Mouse (Mus musculus) left cerebral cortex, postnatal 25 days (tissue): ENCODE measurements at regions not wholly inside any gene's neighbourhood (a gene's known extent, or its start where the extent isn't known, plus 50 kb on each side); places are given as distances from the start of the nearest gene placed in this dataset.

Source experiments
- DNase-seq, 2 experiments: peaks; one replicate each; pipeline ENCODE4 v3.0.0; 2022; ENCODE audit warnings: low spot score in 2 of 2, mixed read lengths in 1 of 2
- intact Hi-C: fragments of 180-260 bp; cut with DNase I; formaldehyde crosslinking; loops from one replicate; pipeline ENCODE4 v1.15.1; 2025

- DNase-seq, result no peak
- intact Hi-C loops, result no loop called here
These were observed 63.7 kb downstream of the Nkx2-1 start for GRCm38 (mm10) chr12:56472856-56473647.

DNA sequence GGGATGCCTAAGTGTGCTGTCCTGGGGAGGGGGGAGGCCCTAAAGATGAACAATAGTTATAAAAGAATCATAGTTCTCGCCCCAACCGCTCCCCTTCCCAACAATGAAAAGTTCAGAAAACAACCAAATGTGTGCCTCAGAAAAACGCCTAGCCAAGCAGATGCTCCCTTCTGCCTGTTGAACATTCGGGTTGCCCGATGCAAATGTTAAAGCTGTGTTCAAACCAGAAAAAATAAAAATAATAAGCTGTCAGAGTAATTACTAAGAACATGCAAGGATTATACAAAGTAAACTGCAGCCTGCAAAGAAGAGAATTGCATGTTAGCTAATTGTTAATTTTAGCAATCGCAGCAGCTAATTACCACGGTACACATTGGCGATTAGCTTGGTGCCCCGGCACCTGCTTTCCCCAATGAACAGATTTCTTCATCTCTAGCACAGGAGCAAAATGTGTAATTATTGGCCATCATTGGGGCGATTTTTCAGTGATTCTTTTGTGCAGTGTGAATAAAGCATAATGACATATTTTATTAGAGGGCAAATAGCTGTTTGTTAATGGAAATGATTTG is 65.7 kb downstream of the Nkx2-1 start:
- no peak for DNase-seq
- intact Hi-C loops, result no loop called here

DNA sequence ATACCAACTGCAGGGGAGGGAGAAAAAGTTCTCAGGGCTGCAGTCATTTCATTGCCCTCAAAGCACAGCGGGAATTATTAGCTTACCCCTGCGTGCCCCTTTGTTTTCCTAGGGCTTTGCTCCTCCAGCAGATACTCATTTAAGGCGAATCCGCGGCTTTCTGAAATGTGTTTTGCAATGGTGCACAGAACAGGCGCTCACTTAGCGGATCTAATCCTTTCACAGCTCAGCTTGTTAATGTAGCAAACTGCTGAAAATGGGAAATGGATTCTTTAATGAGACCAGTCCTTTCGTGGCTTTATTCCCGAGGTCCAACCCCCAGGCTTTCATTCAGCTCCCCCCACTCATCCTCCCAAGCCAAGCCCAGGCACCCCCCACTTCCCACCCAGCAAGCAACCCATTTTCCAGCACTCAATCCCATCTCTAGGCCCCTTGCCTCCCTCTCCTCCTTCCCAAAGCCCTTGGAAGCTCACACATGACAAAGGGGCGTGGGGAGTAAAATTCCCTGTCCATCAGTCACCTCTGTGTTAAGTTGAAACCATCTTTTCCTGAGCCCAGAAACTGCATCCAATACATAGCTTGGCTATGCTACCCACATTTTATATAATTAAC is 77.1 kb downstream of the Nkx2-1 start:
- intact Hi-C loops, result loop anchor here (5.0 to 10.0 kb wide), 2 partner anchors 63 to 1075 kb away; no protein-coding TSS in a partner anchor
- no peak for DNase-seq

GRCm38 (mm10) chr12:56458665-56459507 is 77.8 kb downstream of the Nkx2-1 start:
- intact Hi-C loops, result loop anchor here (5.0 to 10.0 kb wide), 2 partner anchors 63 to 1076 kb away; no protein-coding TSS in a partner anchor
- no peak for DNase-seq

DNA sequence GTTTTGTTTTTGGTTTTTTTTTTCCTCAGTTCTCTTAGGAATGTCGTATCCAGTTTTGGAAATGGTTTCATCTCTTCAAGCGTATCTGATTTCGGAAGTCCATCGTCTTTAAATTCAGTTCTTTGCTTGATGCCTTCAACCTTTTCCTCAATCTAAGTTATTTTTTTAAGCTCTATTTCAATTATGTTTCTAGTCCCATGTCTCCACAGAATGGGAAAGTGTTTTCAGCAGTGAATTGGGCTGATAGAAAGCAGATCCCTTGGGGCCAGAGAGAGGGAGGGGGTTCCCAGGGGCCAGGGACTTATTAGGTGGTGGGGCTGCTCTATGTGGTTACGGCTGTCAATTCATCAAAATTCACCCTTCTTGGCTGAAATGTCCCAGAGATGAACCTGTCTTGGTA is 78.8 kb downstream of the Nkx2-1 start:
- DNase-seq, result no peak
- intact Hi-C loops, result loop anchor here (5.0 to 10.0 kb wide), 2 partner anchors 64 to 1077 kb away; no protein-coding TSS in a partner anchor

DNA sequence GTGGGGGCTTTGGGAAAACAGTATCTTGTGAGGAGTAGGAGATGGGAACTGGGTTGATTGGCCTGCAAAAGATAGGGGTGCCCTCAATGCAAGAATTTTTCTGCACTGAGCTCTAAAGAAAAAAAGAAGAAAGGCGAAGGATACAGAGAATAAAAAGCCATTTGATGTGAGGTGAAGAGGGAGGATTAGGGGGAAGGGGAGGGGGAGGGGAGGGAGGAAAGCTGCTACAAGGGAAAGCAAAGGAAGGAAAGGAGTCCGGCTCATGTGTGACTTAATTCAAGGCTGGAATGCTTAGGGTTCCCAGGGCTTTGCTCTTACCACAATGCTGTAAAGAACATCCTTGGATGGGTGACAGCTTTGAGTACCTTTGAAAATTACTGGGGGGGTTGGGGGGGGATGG is 79.4 kb downstream of the Nkx2-1 start:
- intact Hi-C loops, result loop anchor here (5.0 to 10.0 kb wide), 2 partner anchors 65 to 1077 kb away; no protein-coding TSS in a partner anchor
- DNase-seq, result no peak

DNA sequence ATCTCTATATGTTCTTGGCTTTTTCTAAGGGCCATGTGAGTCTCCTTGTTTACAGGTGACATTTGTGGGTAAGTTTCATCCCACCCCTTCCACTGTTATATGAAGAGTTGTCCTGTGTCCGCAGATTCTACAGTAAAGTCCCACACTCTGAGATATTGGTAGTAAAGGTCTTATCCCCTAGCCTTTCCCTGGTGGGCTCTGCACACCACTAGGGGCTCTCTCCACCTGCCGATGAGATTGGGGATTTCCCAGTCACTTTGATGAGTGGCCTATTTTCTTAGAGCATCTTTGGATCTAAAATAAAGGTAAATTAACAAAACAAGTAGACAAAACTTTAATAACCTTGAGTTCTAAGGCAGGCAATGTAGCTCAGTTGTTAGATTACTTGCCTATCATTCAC is 86.4 kb downstream of the Nkx2-1 start:
- intact Hi-C loops, result loop anchor here (10.0 kb wide), 1 partner anchor 1085 kb away; no protein-coding TSS in a partner anchor
- DNase-seq, result no peak

- DNase-seq, result no peak
- intact Hi-C loops, result no loop called here
These were observed 87.7 kb downstream of the Nkx2-1 start for GRCm38 (mm10) chr12:56448786-56449564.

GRCm38 (mm10) chr12:56441166-56441817 is 95.4 kb downstream of the Nkx2-1 start:
- intact Hi-C loops, result no loop called here
- no peak for DNase-seq

GRCm38 (mm10) chr12:56440068-56440847 is 94.6 kb upstream of the Mbip start:
- intact Hi-C loops, result no loop called here
- no peak for DNase-seq

DNA sequence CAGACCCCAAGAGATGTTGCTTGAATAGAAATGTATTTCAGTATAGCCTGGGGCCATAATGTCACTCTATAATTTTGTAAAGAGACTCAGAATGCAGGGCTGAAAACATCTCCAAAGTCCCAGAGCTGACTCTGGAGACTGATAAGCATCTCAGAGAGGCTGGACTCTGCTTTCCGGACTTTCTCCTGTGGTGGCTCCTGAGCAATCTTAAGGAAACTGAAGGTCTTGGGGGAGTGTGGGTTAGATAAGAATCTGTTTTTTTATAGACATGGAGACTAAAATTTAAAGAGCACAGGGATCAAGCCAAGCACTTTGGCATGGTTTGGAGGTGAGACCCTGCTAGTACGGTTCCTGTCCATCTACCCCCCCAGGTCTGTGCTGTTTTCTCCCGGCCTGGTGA is 92.7 kb upstream of the Mbip start:
- no peak for DNase-seq
- intact Hi-C loops, result no loop called here

GRCm38 (mm10) chr12:56437975-56438374 is 92.3 kb upstream of the Mbip start:
- DNase-seq, result no peak

GRCm38 (mm10) chr12:56426681-56427246 is 81.1 kb upstream of the Mbip start:
- intact Hi-C loops, result no loop called here
- DNase-seq, result no peak

More at GRCm38 (mm10) chr12:56437975-56438374, 92.3 kb upstream of the Mbip start:
- intact Hi-C loops, result no loop called here

DNA sequence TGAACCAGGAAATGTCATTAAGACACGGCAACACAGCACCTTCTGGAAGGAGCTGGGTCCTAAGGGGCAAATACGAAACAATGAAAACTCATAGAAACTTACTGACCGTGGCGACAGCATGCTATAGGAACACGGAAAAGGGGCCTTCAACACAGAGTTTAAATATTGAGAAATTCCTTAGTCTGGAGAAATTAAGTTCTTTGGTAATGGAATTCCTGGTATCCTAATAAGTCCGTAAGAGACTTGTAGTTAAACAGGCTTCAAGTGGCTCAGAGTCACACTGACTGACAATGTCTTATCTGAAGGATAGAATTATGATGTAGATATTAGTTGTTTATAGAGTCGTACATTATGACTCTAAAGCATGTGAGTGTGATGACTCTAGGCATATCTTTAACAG is 70.4 kb upstream of the Mbip start:
- intact Hi-C loops, result no loop called here
- no peak for DNase-seq

DNA sequence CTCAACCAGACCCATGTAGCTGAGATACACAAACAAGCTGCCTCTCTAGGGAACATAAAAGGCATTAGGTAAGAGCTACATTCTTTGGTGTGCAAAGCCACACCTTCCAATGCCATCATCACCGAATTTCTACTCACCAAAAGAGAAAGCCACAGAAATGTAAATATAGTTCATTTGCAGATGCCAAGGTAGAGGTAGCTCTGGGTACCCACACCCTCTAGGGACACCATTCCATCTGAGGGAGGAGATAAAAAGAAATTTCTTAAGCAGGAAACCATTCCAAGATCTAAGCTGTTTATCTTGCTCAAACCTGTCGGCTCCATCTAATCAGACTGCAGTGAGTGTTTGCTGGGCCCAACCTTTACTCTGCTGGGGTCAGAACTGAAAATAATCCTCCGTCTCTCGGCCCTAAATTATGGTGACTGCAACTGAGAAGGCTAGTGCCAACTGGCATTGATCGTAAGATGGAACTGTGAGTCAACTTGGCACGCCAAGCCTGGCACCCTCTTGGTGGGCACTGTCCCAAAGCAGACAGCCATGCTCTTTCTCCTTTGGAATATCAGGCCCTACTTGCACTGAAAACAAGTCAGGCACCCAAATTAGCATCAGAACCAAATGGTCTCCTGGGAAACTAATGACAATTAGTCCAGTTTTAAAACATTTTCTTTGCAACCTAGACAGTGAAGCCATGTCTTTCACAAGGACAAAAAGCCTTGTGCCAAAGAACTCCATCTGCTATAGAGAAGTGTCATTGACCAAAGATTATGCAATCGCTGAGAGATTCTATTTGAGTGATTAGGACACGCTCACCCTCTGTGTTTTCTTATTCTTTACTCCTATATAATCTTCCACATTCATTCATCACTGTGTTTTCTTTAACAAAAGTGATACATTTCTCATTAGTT is 69.4 kb upstream of the Mbip start:
- intact Hi-C loops, result no loop called here

DNA sequence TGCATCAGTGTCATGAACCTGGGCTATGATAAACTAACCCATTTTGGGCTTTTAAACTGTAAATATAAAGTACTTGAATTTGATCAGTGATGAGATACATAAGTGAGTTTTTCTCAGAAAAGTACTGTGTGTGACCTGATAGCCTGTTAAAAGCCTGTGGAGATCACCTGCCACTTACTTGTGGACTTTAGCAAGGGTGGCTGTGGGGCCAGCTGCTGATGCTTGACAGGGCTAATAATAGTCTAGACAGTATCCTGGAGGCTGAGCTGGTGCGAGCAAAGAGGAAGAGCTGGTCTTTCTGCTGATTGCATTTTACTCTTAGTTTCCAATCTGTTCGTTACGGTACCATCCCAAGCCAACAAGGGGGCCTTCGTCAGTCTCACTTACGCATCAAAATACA is 60.0 kb upstream of the Mbip start:
- intact Hi-C loops, result loop anchor here (1.0 to 10.0 kb wide), 2 partner anchors 347 to 521 kb away; no protein-coding TSS in a partner anchor
- no peak for DNase-seq

More for the DNA sequence above, 69.4 kb upstream of the Mbip start:
- peak in 1 of 2 experiments; percentile 35 for DNase-seq
